Mouse (Mus musculus): ENCODE data around the gene Mrvi1.

DNA sequence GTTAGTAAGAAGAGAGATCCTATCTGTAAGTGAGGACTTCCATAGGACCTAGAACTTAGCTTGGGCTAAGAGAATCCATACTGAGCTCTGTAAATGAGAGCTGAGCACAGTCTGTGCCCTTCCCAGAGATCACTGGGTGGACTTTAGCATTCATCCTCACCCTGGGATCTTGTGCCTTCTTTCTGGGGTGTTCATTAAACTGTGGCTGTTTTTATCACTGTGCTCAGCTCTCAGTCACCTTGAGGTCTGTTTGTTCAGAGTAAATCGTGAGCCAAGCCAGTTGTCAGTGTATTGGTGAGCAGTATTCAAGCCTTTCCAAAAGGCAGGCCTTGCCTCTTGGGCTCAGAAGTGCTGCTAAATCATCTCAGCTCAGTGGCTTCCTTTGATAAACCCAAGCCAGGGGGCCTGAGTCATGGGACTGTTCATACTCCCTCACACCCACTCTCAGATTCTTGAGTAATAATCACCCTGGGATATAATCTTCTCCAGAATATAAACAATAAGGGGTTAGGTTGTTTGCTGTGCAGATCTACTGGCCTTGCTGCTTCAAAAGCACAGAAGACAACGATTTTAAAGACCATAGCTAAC lies 100.4 kb downstream of the Mrvi1 start:
- TF ChIP-seq CTCF (IDR thresholded peaks at IDR 0.05; ENCODE audit: insufficient read depth, low read depth, low read length) (no peak), POLR2A (IDR thresholded peaks at IDR 0.05; ENCODE audit: insufficient read depth, low read depth, low read length) (no peak)

Data from olfactory bulb, adult 2 months (tissue).